Mouse (Mus musculus): ENCODE measurements around the gene Top3a. TPM values are rescaled to one million over a fixed set of nuclear protein-coding genes. Genes with fewer than 3 reads are reported as not detected.
A peak's percentile ranks its signal among the peaks of the same experiment; 100 is the strongest.

Gene Top3a
- polyA plus RNA-seq, 1 experiment from 2014 or later: 22.2 TPM

DNA sequence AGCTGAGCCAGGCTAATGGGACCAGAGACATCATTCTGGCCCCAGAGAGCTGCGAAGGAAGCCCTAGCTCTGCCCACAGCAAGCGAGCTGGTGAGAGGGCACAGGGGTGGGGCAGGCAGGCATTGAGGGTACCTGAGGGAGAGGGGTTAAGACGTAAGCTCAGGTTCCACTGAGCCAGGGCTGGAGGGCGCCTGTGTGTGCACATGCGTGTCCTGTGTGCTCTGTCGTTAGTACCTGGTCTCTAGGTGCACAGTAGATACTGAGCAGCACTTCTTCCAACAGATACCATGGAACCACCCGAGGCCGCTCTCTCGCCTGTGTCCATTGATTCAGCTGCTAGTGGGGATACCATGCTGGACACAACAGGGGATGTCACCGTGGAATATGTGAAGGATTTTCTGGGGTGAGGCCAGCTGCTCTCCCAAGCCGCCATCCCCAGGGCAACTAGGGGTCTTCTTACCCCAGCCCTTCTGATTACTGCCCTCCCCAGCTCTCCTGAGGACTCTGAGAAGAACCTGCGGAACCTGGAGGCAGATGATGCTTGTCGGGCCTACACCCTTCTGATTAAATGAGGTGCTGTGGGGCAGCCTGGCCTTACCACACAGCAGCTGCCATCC lies 64.4 kb downstream of the Top3a start:
- Histone ChIP-seq H3K36me3 (ENCODE audit: insufficient read depth) (peaks cover 98% of the 10 kb centered on the region), H3K4me3 (ENCODE audit: low read depth, low read length) (no peak overlapping the region), H3K4me1 (ENCODE audit: insufficient read depth) (no peaks in the 10 kb centered on the region), H3K9me3 (ENCODE audit: low read depth, low read length) (no peaks in the 10 kb centered on the region), H3K27ac (ENCODE audit: low read depth) (no peak overlapping the region), H3K4me2 (no peak overlapping the region), H3K9ac (no peak overlapping the region), H3K27me3 (ENCODE audit: insufficient read depth, low read length) (no peaks in the 10 kb centered on the region)
- WGBS: 92% methylated on average over 13 of the region's 13 CpGs
- DNase-seq: no peak
- ATAC-seq (ENCODE audit: insufficient read depth): no peak
- TF ChIP-seq CTCF (IDR thresholded peaks at IDR 0.05; ENCODE audit: low read depth): no peak

DNA sequence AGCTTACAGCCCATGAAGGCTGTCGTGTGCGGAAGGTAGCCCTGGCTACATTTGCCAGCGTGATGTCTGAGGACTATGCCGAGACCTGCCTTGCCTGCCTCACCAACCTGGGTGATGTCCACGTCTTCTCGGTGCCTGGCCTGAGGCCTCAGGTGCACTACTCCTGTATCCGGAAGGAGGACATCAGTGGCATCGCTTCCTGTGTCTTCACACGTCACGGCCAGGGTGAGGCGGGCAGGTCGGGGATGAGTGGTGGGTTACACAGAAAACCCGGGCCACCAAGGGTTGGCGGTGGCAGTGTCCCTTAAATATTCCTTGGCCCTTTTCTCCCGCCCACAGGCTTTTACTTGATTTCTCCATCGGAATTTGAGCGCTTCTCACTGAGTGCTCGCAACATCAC lies 65.1 kb downstream of the Top3a start:
- H3K9me3 ChIP-seq (ENCODE audit: low read depth, low read length): no peaks in the 10 kb centered on the region
- H3K27me3 ChIP-seq (ENCODE audit: insufficient read depth, low read length): no peaks in the 10 kb centered on the region
- H3K27ac ChIP-seq (ENCODE audit: low read depth): no peak overlapping the region
- no peak for DNase-seq
- no peak overlapping the region for H3K4me2 ChIP-seq
- H3K4me1 ChIP-seq (ENCODE audit: insufficient read depth): no peaks in the 10 kb centered on the region
- ATAC-seq (ENCODE audit: insufficient read depth): no peak
- H3K9ac ChIP-seq: no peak overlapping the region
- TF ChIP-seq CTCF (IDR thresholded peaks at IDR 0.05; ENCODE audit: low read depth): no peak
- H3K4me3 ChIP-seq (ENCODE audit: low read depth, low read length): no peak overlapping the region
- H3K36me3 ChIP-seq (ENCODE audit: insufficient read depth): peaks cover 99% of the 10 kb centered on the region
- 88% methylated on average over 18 of the region's 18 CpGs for WGBS

DNA sequence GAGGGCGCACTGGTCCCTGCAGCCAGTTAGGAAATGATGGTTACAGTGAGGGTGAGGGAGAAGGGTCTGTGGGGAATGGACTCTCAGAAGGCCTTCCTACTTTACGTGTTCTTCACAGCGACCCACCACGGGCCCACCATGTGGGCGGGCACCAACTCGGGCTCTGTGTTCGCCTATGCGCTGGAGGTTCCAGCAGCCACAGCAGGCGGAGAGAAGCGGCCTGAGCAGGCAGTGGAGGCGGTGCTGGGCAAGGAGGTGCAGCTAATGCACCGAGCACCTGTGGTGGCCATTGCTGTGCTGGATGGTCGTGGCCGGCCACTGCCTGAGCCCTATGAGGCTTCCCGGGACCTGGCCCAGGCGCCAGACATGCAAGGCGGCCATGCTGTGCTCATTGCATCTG lies 65.9 kb downstream of the Top3a start:
- no peaks in the 10 kb centered on the region for H3K4me1 ChIP-seq (ENCODE audit: insufficient read depth)
- no peaks in the 10 kb centered on the region for H3K9me3 ChIP-seq (ENCODE audit: low read depth, low read length)
- no peak for ATAC-seq (ENCODE audit: insufficient read depth)
- H3K27me3 ChIP-seq (ENCODE audit: insufficient read depth, low read length): no peaks in the 10 kb centered on the region
- no peak overlapping the region for H3K9ac ChIP-seq
- peaks cover 99% of the 10 kb centered on the region for H3K36me3 ChIP-seq (ENCODE audit: insufficient read depth)
- WGBS: 91% methylated on average over 17 of the region's 17 CpGs
- DNase-seq: no peak
- TF ChIP-seq CTCF (IDR thresholded peaks at IDR 0.05; ENCODE audit: low read depth): no peak
- no peak overlapping the region for H3K27ac ChIP-seq (ENCODE audit: low read depth)
- no peak overlapping the region for H3K4me2 ChIP-seq
- no peak overlapping the region for H3K4me3 ChIP-seq (ENCODE audit: low read depth, low read length)

DNA sequence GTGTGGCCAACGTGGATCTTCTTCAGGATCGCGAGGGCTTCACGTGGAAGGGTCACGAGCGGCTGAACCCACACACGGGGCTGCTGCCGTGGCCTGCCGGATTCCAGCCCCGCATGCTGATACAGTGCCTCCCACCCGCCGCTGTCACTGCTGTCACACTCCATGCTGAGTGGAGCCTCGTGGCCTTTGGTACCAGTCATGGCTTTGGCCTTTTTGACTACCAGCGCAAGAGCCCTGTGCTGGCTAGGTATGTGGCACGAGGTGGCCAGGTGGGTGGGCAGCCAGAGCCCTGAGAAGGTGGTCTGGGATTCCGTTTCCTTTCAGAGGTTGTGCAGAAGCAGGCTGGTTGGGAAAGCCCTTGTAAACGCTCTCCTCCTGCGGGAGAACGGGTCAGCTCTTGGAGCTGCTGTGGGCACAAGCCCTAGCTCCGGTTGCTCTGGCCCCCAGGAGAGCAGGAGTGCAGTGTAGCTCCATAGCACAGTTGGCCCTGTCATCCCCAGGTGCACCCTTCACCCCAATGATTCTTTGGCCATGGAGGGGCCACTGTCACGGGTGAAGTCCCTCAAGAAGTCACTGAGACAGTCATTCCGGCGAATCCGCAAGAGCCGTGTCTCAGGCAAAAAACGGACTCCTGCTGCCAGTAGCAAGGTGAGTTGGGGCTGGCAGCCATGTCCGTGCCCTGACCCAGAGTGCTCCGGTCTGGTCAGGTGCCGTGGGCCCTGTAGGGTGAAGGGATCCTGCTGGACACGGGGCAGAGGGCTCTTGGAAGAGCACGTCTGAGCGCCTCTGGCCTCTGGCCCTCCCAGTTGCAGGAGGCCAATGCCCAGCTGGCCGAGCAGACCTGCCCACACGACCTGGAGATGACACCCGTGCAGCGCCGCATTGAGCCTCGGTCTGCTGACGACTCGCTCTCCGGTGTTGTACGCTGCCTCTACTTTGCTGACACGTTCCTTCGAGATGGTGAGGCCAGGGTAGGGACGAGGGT lies 67.4 kb downstream of the Top3a start:
- Histone ChIP-seq H3K9me3 (ENCODE audit: low read depth, low read length) (no peaks in the 10 kb centered on the region), H3K36me3 (ENCODE audit: insufficient read depth) (peaks cover 97% of the 10 kb centered on the region), H3K4me3 (ENCODE audit: low read depth, low read length) (no peak overlapping the region), H3K4me2 (no peak overlapping the region), H3K27me3 (ENCODE audit: insufficient read depth, low read length) (no peaks in the 10 kb centered on the region), H3K27ac (ENCODE audit: low read depth) (no peak overlapping the region), H3K9ac (no peak overlapping the region), H3K4me1 (ENCODE audit: insufficient read depth) (no peaks in the 10 kb centered on the region)
- DNase-seq (no peak), ATAC-seq (ENCODE audit: insufficient read depth) (no peak)
- TF ChIP-seq CTCF (IDR thresholded peaks at IDR 0.05; ENCODE audit: low read depth): no peak
- WGBS: 90% methylated on average over 45 of the region's 45 CpGs

DNA sequence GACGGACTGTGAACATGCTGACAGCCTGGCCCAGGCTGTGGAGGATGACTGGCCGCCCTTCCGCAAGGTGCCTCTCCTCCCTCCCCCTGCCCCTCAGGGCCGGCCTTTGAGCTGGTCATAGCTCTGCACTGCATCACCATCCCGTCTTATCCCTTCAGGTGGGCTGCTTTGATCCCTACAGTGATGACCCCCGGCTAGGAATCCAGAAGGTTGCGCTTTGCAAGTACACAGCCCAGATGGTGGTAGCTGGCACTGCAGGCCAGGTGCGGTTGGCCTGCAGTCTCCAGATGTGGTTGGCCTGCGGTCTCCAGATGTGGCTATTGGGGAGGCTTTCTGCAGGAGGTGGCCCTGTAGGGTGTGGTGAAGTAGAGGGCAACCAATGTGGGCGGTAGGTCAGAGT lies 68.5 kb downstream of the Top3a start:
- no peaks in the 10 kb centered on the region for H3K9me3 ChIP-seq (ENCODE audit: low read depth, low read length)
- no peaks in the 10 kb centered on the region for H3K4me1 ChIP-seq (ENCODE audit: insufficient read depth)
- H3K27me3 ChIP-seq (ENCODE audit: insufficient read depth, low read length): no peaks in the 10 kb centered on the region
- no peak overlapping the region for H3K9ac ChIP-seq
- 85% methylated on average over 10 of the region's 10 CpGs for WGBS
- H3K36me3 ChIP-seq (ENCODE audit: insufficient read depth): peaks cover 94% of the 10 kb centered on the region
- H3K4me2 ChIP-seq: no peak overlapping the region
- DNase-seq: no peak
- H3K27ac ChIP-seq (ENCODE audit: low read depth): no peak overlapping the region
- H3K4me3 ChIP-seq (ENCODE audit: low read depth, low read length): no peak overlapping the region
- ATAC-seq (ENCODE audit: insufficient read depth): no peak
- TF ChIP-seq CTCF (IDR thresholded peaks at IDR 0.05; ENCODE audit: low read depth): no peak

DNA sequence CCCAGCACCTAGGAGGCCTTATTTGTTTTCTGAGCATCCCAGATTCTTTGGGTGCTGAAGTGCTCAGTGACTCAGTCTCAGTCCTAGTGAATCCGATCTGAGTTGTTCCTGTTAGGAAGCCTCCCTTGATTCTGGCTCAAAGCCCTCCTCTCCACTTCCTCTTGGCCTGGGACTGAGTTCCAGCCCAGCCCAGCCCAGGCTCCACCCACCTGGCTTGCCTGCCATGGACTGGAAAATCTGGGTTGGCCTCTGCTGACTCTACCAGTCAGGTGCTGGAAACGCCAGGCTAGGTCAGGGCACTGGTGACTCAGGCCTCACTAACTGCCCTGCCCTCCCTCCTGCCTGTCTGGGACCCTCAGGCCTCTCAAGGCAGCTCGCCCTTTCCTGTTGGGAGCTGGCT lies 69.5 kb downstream of the Top3a start:
- H3K36me3 ChIP-seq (ENCODE audit: insufficient read depth): peaks cover 84% of the 10 kb centered on the region
- TF ChIP-seq CTCF (IDR thresholded peaks at IDR 0.05; ENCODE audit: low read depth): no peak
- H3K9ac ChIP-seq: no peak overlapping the region
- no peak overlapping the region for H3K4me3 ChIP-seq (ENCODE audit: low read depth, low read length)
- DNase-seq (peak; percentile 30), ATAC-seq (ENCODE audit: insufficient read depth) (peak; percentile 9; the same call in 1 of the 2 replicates)
- WGBS: 73% methylated on average over 3 of the region's 3 CpGs
- H3K9me3 ChIP-seq (ENCODE audit: low read depth, low read length): no peaks in the 10 kb centered on the region
- H3K27ac ChIP-seq (ENCODE audit: low read depth): no peak overlapping the region
- H3K4me1 ChIP-seq (ENCODE audit: insufficient read depth): no peaks in the 10 kb centered on the region
- no peaks in the 10 kb centered on the region for H3K27me3 ChIP-seq (ENCODE audit: insufficient read depth, low read length)
- no peak overlapping the region for H3K4me2 ChIP-seq
